Mouse (Mus musculus) bone marrow, adult 2 months (tissue): ENCODE results near the gene Eid2b. TPM values are rescaled to one million over a fixed set of nuclear protein-coding genes. Genes with fewer than 3 reads are reported as not detected.

Experiments used
- H3K27ac ChIP-seq: fragments of 200-500 bp; 2 replicates; pipeline ENCODE4 v1.5.1; 2012; ENCODE audit warnings: low read depth, mild to moderate bottlenecking, control low read depth, inconsistent platforms, low read length; ENCODE audit not compliant: control insufficient read depth, poor library complexity, insufficient read depth
- H3K4me1 ChIP-seq: fragments of 200-500 bp; 2 replicates; pipeline ENCODE4 v1.6.1; 2011; ENCODE audit warnings: low read length; ENCODE audit not compliant: control insufficient read depth, insufficient read depth
- H3K4me3 ChIP-seq: fragments of 200-500 bp; replicated peaks from 2 replicates; pipeline ENCODE3; 2011; ENCODE audit warnings: mild to moderate bottlenecking, low read depth, low read length, control low read depth; ENCODE audit not compliant: control insufficient read depth
- CTCF ChIP-seq: fragments of 200-500 bp; IDR thresholded peaks from 2 replicates; pipeline ENCODE4 v1.5.1; 2011; ENCODE audit warnings: low read length, control low read depth; ENCODE audit not compliant: control insufficient read depth, insufficient read depth
- POLR2A ChIP-seq: fragments of 200-500 bp; IDR thresholded peaks from 2 replicates; pipeline ENCODE4 v1.6.1; 2011; ENCODE audit warnings: low read depth, mild to moderate bottlenecking, control low read depth, low read length, borderline replicate concordance; ENCODE audit not compliant: control insufficient read depth
- WGBS: fragments of 180-500 bp; shearing (Covaris S2); methylation state at CpG from one replicate; pipeline ENCODE4 v1.1.7; 2018; 5-methylcytosine and 5-hydroxymethylcytosine counted together
- polyA plus RNA-seq: library from polyadenylated mRNA; stranded (reverse); fragments of >200 nt; gene quantifications from 2 replicates; pipeline ENCODE4 v1.2.4, GENCODE M21; 2011; ENCODE audit warnings: low replicate concordance; ENCODE audit not compliant: missing spikeins, insufficient read depth, insufficient read length

Eid2b gene
- polyA plus RNA-seq, 1 experiment, result 2.3 TPM

GRCm38 (mm10) chr7:28309737-28310136 lies 32.2 kb downstream of the Eid2b start:
- Histone ChIP-seq H3K4me3 (no peak overlapping the region), H3K27ac (no peak overlapping the region), H3K4me1 (no peaks in the 10 kb centered on the region; the same call in 1 of the 2 replicates)
- no peak for TF ChIP-seq CTCF
- TF ChIP-seq POLR2A, result no peak
- 92% methylated on average over 9 of the region's 9 CpGs for WGBS

- WGBS, result 6% methylated on average over 35 of the region's 35 CpGs
- Histone ChIP-seq H3K4me1 (no peaks in the 10 kb centered on the region; the same call in 1 of the 2 replicates), H3K27ac (no peak overlapping the region), H3K4me3 (peak overlapping the region; percentile 82)
- TF ChIP-seq POLR2A, result no peak
- TF ChIP-seq CTCF, result no peak
Observed at GRCm38 (mm10) chr7:28311151-28311925, 33.8 kb downstream of the Eid2b start.

- Histone ChIP-seq H3K4me1 (no peaks in the 10 kb centered on the region; the same call in 1 of the 2 replicates), H3K27ac (no peak within 1 kb of the TSS), H3K4me3 (peak within 1 kb of the TSS; percentile 82)
- under 1% methylated on average over 45 of the region's 45 CpGs for WGBS
- TF ChIP-seq POLR2A (peak; percentile 67; the same call in 1 of the 2 replicates), CTCF (no peak)
Observed at GRCm38 (mm10) chr7:28311926-28312543, 34.5 kb downstream of the Eid2b start, which contains the start of gene Timm50. Gene Timm50, minus strand, starts transcription at chr7:28312072.

GRCm38 (mm10) chr7:28318036-28318435 lies 40.5 kb downstream of the Eid2b start:
- Histone ChIP-seq H3K4me1 (no peaks in the 10 kb centered on the region), H3K27ac (no peak overlapping the region), H3K4me3 (no peak overlapping the region)
- 81% methylated on average over 3 of the region's 3 CpGs for WGBS
- TF ChIP-seq POLR2A, result no peak
- TF ChIP-seq CTCF, result no peak

- TF ChIP-seq CTCF (no peak), POLR2A (no peak)
Observed at GRCm38 (mm10) chr7:28318714-28319113, 41.2 kb downstream of the Eid2b start.

GRCm38 (mm10) chr7:28321974-28322720 lies 44.6 kb downstream of the Eid2b start:
- H3K4me3 ChIP-seq, result no peak overlapping the region
- no peak overlapping the region for H3K27ac ChIP-seq
- no peaks in the 10 kb centered on the region for H3K4me1 ChIP-seq
- TF ChIP-seq CTCF (no peak), POLR2A (no peak)
- WGBS, result 59% methylated on average over 15 of the region's 15 CpGs

More at GRCm38 (mm10) chr7:28318714-28319113, 41.2 kb downstream of the Eid2b start:
- WGBS, result 90% methylated on average over 17 of the region's 17 CpGs
- Histone ChIP-seq H3K4me3 (no peak overlapping the region), H3K4me1 (no peaks in the 10 kb centered on the region), H3K27ac (no peak overlapping the region)

- 88% methylated on average over 8 of the region's 8 CpGs for WGBS
- no peak overlapping the region for H3K27ac ChIP-seq
- H3K4me1 ChIP-seq, result no peaks in the 10 kb centered on the region
- TF ChIP-seq POLR2A, result no peak
- TF ChIP-seq CTCF, result no peak
- H3K4me3 ChIP-seq, result no peak overlapping the region
Observed at GRCm38 (mm10) chr7:28325293-28325692, 47.8 kb downstream of the Eid2b start.

- Histone ChIP-seq H3K4me1 (no peaks in the 10 kb centered on the region), H3K4me3 (no peak overlapping the region), H3K27ac (no peak overlapping the region)
- no peak for TF ChIP-seq CTCF
- TF ChIP-seq POLR2A, result no peak
- WGBS, result 83% methylated on average over 4 of the region's 4 CpGs
Observed at GRCm38 (mm10) chr7:28326457-28326856, 48.9 kb downstream of the Eid2b start.

- Histone ChIP-seq H3K4me1 (no peaks in the 10 kb centered on the region), H3K27ac (no peak overlapping the region), H3K4me3 (no peak overlapping the region)
- TF ChIP-seq CTCF, result no peak
- TF ChIP-seq POLR2A, result no peak
- 98% methylated on average over 2 of the region's 2 CpGs for WGBS
Observed at GRCm38 (mm10) chr7:28328260-28328659, 50.7 kb downstream of the Eid2b start.

Other genes with a start within 250 kb of the Eid2b start
- 81.0 and 119 TPM in 2 replicates for gene Psmc4, start 227.6 kb upstream of the Eid2b start, polyA plus RNA-seq
- not detected in 2 replicates for gene Fcgbp, start 206.5 kb upstream of the Eid2b start, polyA plus RNA-seq
- gene 9530053A07Rik, start 148.3 kb upstream of the Eid2b start, polyA plus RNA-seq, result not detected in 2 replicates
- 104 and 144 TPM in 2 replicates for gene Fbl, start 108.0 kb upstream of the Eid2b start, polyA plus RNA-seq
- gene Dyrk1b, start 98.3 kb upstream of the Eid2b start, polyA plus RNA-seq, result 8.6 and 10.8 TPM in 2 replicates
- gene Eid2, start 9.9 kb upstream of the Eid2b start, polyA plus RNA-seq, result 0.70 and 3.3 TPM in 2 replicates
- gene Selenov, start 13.4 kb downstream of the Eid2b start, polyA plus RNA-seq, result not detected in 2 replicates
- gene Dll3, start 24.5 kb downstream of the Eid2b start, polyA plus RNA-seq, result not detected in 2 replicates
- gene Timm50, start 34.3 kb downstream of the Eid2b start, polyA plus RNA-seq, result 44.6 and 44.8 TPM in 2 replicates
- gene Supt5, start 61.0 kb downstream of the Eid2b start, polyA plus RNA-seq, result 50.8 and 77.1 TPM in 2 replicates
- 838 and 1,358 TPM in 2 replicates for gene Rps16, start 72.9 kb downstream of the Eid2b start, polyA plus RNA-seq
- gene Plekhg2, start 94.9 kb downstream of the Eid2b start, polyA plus RNA-seq, result 15.6 and 26.3 TPM in 2 replicates
- 25.5 and 53.7 TPM in 2 replicates for gene Zfp36, start 102.5 kb downstream of the Eid2b start, polyA plus RNA-seq
- 12.0 and 24.2 TPM in 2 replicates for gene Med29, start 115.0 kb downstream of the Eid2b start, polyA plus RNA-seq
- 136 and 209 TPM in 2 replicates for gene Paf1, start 115.2 kb downstream of the Eid2b start, polyA plus RNA-seq
- 158 and 354 TPM in 2 replicates for gene Gmfg, start 159.7 kb downstream of the Eid2b start, polyA plus RNA-seq
- gene Lrfn1, start 174.2 kb downstream of the Eid2b start, polyA plus RNA-seq, result 2.6 TPM in 1 of 2 replicates, not detected in the other
- not detected in 2 replicates for gene Ifnl2, start 232.7 kb downstream of the Eid2b start, polyA plus RNA-seq
- gene Ifnl3, start 245.1 kb downstream of the Eid2b start, polyA plus RNA-seq, result not detected in 2 replicates